Mouse (Mus musculus): ENCODE measurements around the gene Wnk2. TPM values are rescaled to one million over a fixed set of nuclear protein-coding genes. Genes with fewer than 3 reads are reported as not detected.

Gene Wnk2
- polyA plus RNA-seq, 1 experiment from 2014 or later, result 1.6 TPM

Other genes starting within 250 kb of the Wnk2 start
- 26.3 and 31.2 TPM in 2 replicates for gene Fam120a, start 180.0 kb downstream of the Wnk2 start, polyA plus RNA-seq (2014; fragmentation: Nextera tagmentation; extraction: Ambion mirVana)
- gene Ninj1, start 39.5 kb upstream of the Wnk2 start, polyA plus RNA-seq (2014; fragmentation: Nextera tagmentation; extraction: Ambion mirVana), result 59.1 and 60.6 TPM in 2 replicates
- 71.9 and 73.7 TPM in 2 replicates for gene Card19, start 68.0 kb upstream of the Wnk2 start, polyA plus RNA-seq (2014; fragmentation: Nextera tagmentation; extraction: Ambion mirVana)
- gene Susd3, start 100.7 kb upstream of the Wnk2 start, polyA plus RNA-seq (2014; fragmentation: Nextera tagmentation; extraction: Ambion mirVana), result 0.68 and 0.86 TPM in 2 replicates
- gene Fgd3, start 172.3 kb upstream of the Wnk2 start, polyA plus RNA-seq (2014; fragmentation: Nextera tagmentation; extraction: Ambion mirVana), result 0.10 and 0.64 TPM in 2 replicates
- gene Bicd2, start 193.6 kb upstream of the Wnk2 start, polyA plus RNA-seq (2014; fragmentation: Nextera tagmentation; extraction: Ambion mirVana), result 34.0 and 42.8 TPM in 2 replicates